Mouse (Mus musculus) kidney, adult 9 months (tissue): ENCODE measurements around the gene D430041D05Rik.

Experiments used
- DNase-seq: peaks from one replicate; pipeline ENCODE4 v3.0.0; 2022

Gene D430041D05Rik

GRCm38 (mm10) chr2:104410963-104411545, at the start of gene D430041D05Rik:
D430041D05Rik (minus strand) TSS chr2:104411013.
- no peak for DNase-seq

GRCm38 (mm10) chr2:104460021-104460420, 49.2 kb upstream of the D430041D05Rik start:
- DNase-seq = no peak

GRCm38 (mm10) chr2:104458569-104459332, 47.9 kb upstream of the D430041D05Rik start:
- DNase-seq = no peak

GRCm38 (mm10) chr2:104457106-104457505, 46.3 kb upstream of the D430041D05Rik start:
- DNase-seq = no peak

GRCm38 (mm10) chr2:104450685-104451084, 39.9 kb upstream of the D430041D05Rik start:
- DNase-seq = no peak

- DNase-seq = no peak
These were observed 38.4 kb upstream of the D430041D05Rik start for GRCm38 (mm10) chr2:104449191-104449590.

- no peak for DNase-seq
These were observed 37.4 kb upstream of the D430041D05Rik start for GRCm38 (mm10) chr2:104448201-104448600.

GRCm38 (mm10) chr2:104446016-104446415, 35.2 kb upstream of the D430041D05Rik start:
- DNase-seq = no peak

- DNase-seq = peak; percentile 87
These were observed 34.0 kb upstream of the D430041D05Rik start for GRCm38 (mm10) chr2:104444776-104445175.

GRCm38 (mm10) chr2:104442341-104442740, 31.5 kb upstream of the D430041D05Rik start:
- no peak for DNase-seq

- no peak for DNase-seq
These were observed 25.4 kb upstream of the D430041D05Rik start for GRCm38 (mm10) chr2:104436226-104436625.

GRCm38 (mm10) chr2:104431067-104431466, 20.3 kb upstream of the D430041D05Rik start:
- no peak for DNase-seq

GRCm38 (mm10) chr2:104430566-104430965, 19.8 kb upstream of the D430041D05Rik start:
- DNase-seq = no peak

GRCm38 (mm10) chr2:104426112-104426511, 15.3 kb upstream of the D430041D05Rik start:
- DNase-seq = no peak

GRCm38 (mm10) chr2:104422230-104422629, 11.4 kb upstream of the D430041D05Rik start:
- DNase-seq = peak; percentile 39

- DNase-seq = no peak
These were observed 10.0 kb upstream of the D430041D05Rik start for GRCm38 (mm10) chr2:104420805-104421204.

GRCm38 (mm10) chr2:104419999-104420398, 9.2 kb upstream of the D430041D05Rik start:
- DNase-seq = no peak

- no peak for DNase-seq
These were observed 8.6 kb upstream of the D430041D05Rik start for GRCm38 (mm10) chr2:104419411-104419810.

- no peak for DNase-seq
These were observed 2.2 kb upstream of the D430041D05Rik start for GRCm38 (mm10) chr2:104413011-104413410.

GRCm38 (mm10) chr2:104412496-104412895, 1.7 kb upstream of the D430041D05Rik start:
- no peak for DNase-seq

GRCm38 (mm10) chr2:104411806-104412205, 993 bp upstream of the D430041D05Rik start:
- no peak for DNase-seq

GRCm38 (mm10) chr2:104409851-104410821, 677 bp downstream of the D430041D05Rik start:
- no peak for DNase-seq

GRCm38 (mm10) chr2:104408351-104408750, 2.5 kb downstream of the D430041D05Rik start:
- DNase-seq = no peak
